Mouse (Mus musculus): ENCODE results near the gene Fgfr2. TPM values are rescaled to one million over a fixed set of nuclear protein-coding genes. Genes with fewer than 3 reads are reported as not detected.

Fgfr2 gene
- polyA plus RNA-seq, 1 experiment from 2014 or later, result 24.9 TPM

DNA sequence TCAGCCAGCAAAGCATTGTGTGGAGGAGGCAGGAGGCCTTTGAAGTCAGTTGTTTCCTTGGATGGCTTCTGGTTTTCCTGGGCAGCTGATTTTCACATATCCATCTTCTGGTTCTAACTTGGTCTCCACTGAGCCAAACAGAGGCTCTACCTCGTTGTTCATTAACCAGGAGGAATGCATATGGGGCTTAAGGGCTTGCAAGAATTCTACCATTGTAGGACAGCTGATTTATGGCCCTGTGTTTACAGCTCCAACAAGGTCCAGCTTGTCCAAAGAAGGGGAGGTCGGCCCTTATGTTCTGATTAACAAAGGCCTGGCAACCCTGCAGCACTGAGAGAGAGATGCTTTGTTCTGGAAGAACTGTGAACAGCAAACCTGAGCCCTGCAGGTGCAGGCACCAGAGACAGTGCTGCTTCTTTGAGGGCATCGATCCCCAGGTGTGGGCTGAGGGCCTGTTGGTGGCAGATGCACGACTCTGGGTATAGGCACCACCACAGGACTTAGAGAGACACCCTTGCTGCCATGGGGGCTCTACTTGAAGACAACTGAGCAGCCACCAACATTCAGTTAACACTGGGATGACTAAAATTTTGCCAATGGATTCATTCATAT lies 2787.6 kb downstream of the Fgfr2 start:
- 64% methylated on average over 4 of the region's 4 CpGs for WGBS (ENCODE audit: insufficient replicate concordance)
- Histone ChIP-seq H3K27me3 (ENCODE audit: control insufficient read depth, insufficient read depth, low read length) (no peaks in the 10 kb centered on the region), H3K9me3 (replicated peaks; ENCODE audit: control insufficient read depth, low read length) (no peaks in the 10 kb centered on the region), H3K4me2 (no peak overlapping the region), H3K4me3 (ENCODE audit: low read depth, low read length) (no peak overlapping the region), H3K36me3 (ENCODE audit: control insufficient read depth, insufficient read depth, low read length) (no peaks in the 10 kb centered on the region), H3K9ac (ENCODE audit: low read depth, low read length) (no peak overlapping the region), H3K4me1 (ENCODE audit: control insufficient read depth, insufficient read depth, low read length) (no peaks in the 10 kb centered on the region), H3K27ac (ENCODE audit: low read depth, low read length) (no peak overlapping the region)
- no peak for ATAC-seq (replicated peaks; ENCODE audit: insufficient number of reproducible peaks, low FRiP score, low TSS enrichment)

GRCm38 (mm10) chr7:130332515-130333220 lies 2790.5 kb downstream of the Fgfr2 start:
- no peak overlapping the region for H3K4me2 ChIP-seq
- H3K4me3 ChIP-seq (ENCODE audit: low read depth, low read length), result no peak overlapping the region
- H3K9me3 ChIP-seq (replicated peaks; ENCODE audit: control insufficient read depth, low read length), result no peaks in the 10 kb centered on the region
- WGBS (ENCODE audit: insufficient replicate concordance), result 82% methylated on average over 11 of the region's 11 CpGs
- no peaks in the 10 kb centered on the region for H3K4me1 ChIP-seq (ENCODE audit: control insufficient read depth, insufficient read depth, low read length)
- no peak for ATAC-seq (replicated peaks; ENCODE audit: insufficient number of reproducible peaks, low FRiP score, low TSS enrichment)
- peaks cover 13% of the 10 kb centered on the region for H3K27me3 ChIP-seq (ENCODE audit: control insufficient read depth, insufficient read depth, low read length)
- no peak overlapping the region for H3K9ac ChIP-seq (ENCODE audit: low read depth, low read length)
- H3K27ac ChIP-seq (ENCODE audit: low read depth, low read length), result no peak overlapping the region
- H3K36me3 ChIP-seq (ENCODE audit: control insufficient read depth, insufficient read depth, low read length), result no peaks in the 10 kb centered on the region

GRCm38 (mm10) chr7:130327603-130328365 lies 2795.4 kb downstream of the Fgfr2 start:
- WGBS (ENCODE audit: insufficient replicate concordance), result 16% methylated on average over 15 of the region's 15 CpGs
- no peak for ATAC-seq (replicated peaks; ENCODE audit: insufficient number of reproducible peaks, low FRiP score, low TSS enrichment)
- Histone ChIP-seq H3K36me3 (ENCODE audit: control insufficient read depth, insufficient read depth, low read length) (no peaks in the 10 kb centered on the region), H3K4me1 (ENCODE audit: control insufficient read depth, insufficient read depth, low read length) (no peaks in the 10 kb centered on the region), H3K4me2 (0 out of 2 replicates have a peak overlapping the region, but pooled peaks have one; percentile 3), H3K9me3 (replicated peaks; ENCODE audit: control insufficient read depth, low read length) (no peaks in the 10 kb centered on the region), H3K27ac (ENCODE audit: low read depth, low read length) (no peak overlapping the region), H3K4me3 (ENCODE audit: low read depth, low read length) (no peak overlapping the region), H3K27me3 (ENCODE audit: control insufficient read depth, insufficient read depth, low read length) (peaks cover 30% of the 10 kb centered on the region), H3K9ac (ENCODE audit: low read depth, low read length) (no peak overlapping the region)

DNA sequence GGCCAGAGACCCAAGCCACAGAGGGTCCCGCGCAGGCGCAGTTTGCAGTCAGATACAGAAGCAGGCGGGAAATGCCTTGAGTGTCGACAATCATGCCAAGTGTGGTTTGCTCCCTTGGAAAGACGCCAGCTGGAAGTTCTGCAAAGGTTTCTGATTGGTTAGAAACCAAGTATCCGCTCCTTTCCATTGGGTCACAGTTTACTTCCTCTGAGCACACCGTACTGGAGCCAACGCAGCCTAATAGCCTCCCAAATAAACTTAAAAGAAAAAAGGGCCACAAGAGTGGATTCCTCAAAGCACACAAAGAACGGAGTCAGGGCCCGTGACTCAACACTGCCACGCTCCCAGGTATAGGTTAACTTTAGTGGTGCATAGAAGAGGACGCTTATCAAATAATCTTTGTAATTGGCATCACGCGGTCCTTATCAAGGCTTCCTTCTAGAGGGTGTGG lies 2797.1 kb downstream of the Fgfr2 start:
- peaks cover 41% of the 10 kb centered on the region for H3K27me3 ChIP-seq (ENCODE audit: control insufficient read depth, insufficient read depth, low read length)
- no peaks in the 10 kb centered on the region for H3K4me1 ChIP-seq (ENCODE audit: control insufficient read depth, insufficient read depth, low read length)
- no peak overlapping the region for H3K27ac ChIP-seq (ENCODE audit: low read depth, low read length)
- no peak overlapping the region for H3K9ac ChIP-seq (ENCODE audit: low read depth, low read length)
- no peaks in the 10 kb centered on the region for H3K36me3 ChIP-seq (ENCODE audit: control insufficient read depth, insufficient read depth, low read length)
- no peak for ATAC-seq (replicated peaks; ENCODE audit: insufficient number of reproducible peaks, low FRiP score, low TSS enrichment)
- 64% methylated on average over 15 of the region's 15 CpGs for WGBS (ENCODE audit: insufficient replicate concordance)
- no peak overlapping the region for H3K4me3 ChIP-seq (ENCODE audit: low read depth, low read length)
- H3K4me2 ChIP-seq, result no peak overlapping the region
- H3K9me3 ChIP-seq (replicated peaks; ENCODE audit: control insufficient read depth, low read length), result no peaks in the 10 kb centered on the region

DNA sequence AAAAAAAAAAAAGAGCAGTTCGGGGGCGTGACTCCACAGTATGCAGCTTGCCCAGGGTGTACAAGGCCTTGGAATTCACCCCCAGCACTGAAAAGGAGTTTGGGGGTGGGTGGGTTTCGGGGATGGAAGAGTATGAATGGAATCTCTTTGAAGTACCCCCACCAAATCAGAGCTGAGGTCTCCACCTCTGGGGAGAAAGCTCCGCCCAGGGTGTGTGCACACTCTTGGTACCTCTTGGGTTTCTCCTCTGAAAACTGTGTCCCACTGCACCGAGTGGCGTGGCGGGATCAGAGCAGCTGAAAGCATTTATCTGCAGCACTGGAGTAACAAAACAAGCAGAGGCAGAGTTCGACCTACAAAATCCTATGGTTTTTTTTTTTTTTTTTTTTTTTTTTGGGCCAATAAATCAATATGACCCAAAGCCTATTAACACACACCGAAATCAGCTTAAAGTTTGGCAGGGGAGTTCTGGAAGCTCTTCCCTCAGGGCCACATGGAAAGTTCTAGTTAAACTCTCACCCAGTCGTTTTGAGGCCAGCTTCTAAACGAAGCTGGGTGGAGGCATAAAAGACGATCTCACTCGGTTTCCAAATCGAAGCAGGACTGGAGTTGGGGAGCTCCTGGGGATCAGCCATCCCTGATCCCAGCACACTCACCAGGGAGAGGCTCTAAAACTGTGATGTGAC lies 2798.3 kb downstream of the Fgfr2 start:
- Histone ChIP-seq H3K4me3 (ENCODE audit: low read depth, low read length) (no peak overlapping the region), H3K4me1 (ENCODE audit: control insufficient read depth, insufficient read depth, low read length) (peaks cover 6% of the 10 kb centered on the region), H3K36me3 (ENCODE audit: control insufficient read depth, insufficient read depth, low read length) (no peaks in the 10 kb centered on the region), H3K9ac (ENCODE audit: low read depth, low read length) (no peak overlapping the region), H3K9me3 (replicated peaks; ENCODE audit: control insufficient read depth, low read length) (no peaks in the 10 kb centered on the region), H3K4me2 (no peak overlapping the region), H3K27ac (ENCODE audit: low read depth, low read length) (no peak overlapping the region), H3K27me3 (ENCODE audit: control insufficient read depth, insufficient read depth, low read length) (peaks cover 41% of the 10 kb centered on the region)
- ATAC-seq (replicated peaks; ENCODE audit: insufficient number of reproducible peaks, low FRiP score, low TSS enrichment), result no peak
- 67% methylated on average over 14 of the region's 14 CpGs for WGBS (ENCODE audit: insufficient replicate concordance)

- no peak for ATAC-seq (replicated peaks; ENCODE audit: insufficient number of reproducible peaks, low FRiP score, low TSS enrichment)
- peaks cover 37% of the 10 kb centered on the region for H3K27me3 ChIP-seq (ENCODE audit: control insufficient read depth, insufficient read depth, low read length)
- WGBS (ENCODE audit: insufficient replicate concordance), result 81% methylated on average over 4 of the region's 4 CpGs
Measured at GRCm38 (mm10) chr7:130323766-130324165, 2799.4 kb downstream of the Fgfr2 start.

DNA sequence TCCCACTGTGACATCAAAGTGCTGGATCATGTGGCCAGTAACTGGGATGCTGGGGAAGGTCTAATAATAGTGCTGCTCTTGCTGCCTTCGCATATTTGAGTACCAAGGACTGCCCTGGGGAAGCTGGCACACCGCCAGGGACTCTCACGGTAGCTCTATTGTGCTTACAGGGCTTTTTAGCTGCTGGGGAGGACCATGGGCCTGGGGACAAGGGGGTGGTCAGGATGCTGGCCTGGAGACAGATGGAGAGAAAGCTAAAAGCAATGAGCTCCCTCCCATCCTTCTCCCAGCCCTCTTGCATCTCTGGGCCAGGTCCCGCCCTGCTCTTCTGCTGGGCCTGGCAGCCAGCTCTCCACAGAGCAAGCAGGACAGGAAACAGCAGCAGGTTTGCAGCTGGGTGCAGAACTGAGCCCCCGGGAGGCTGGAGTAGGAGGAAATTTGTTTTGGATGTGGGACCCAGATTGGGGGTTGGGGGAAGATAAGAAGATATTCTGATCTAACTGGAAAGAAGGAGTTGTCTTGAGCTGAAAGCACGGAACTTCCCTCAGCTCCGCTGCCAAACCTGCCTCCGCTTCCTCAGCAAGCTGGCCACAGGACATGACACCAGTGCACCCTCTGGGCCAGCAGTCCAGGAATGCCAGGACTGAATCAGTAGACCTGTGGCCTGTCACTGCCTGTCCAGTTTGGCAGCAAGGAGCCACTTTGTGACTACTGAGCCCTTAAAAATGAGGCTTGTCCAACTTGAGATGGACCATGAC lies 2803.2 kb downstream of the Fgfr2 start:
- H3K36me3 ChIP-seq (ENCODE audit: control insufficient read depth, insufficient read depth, low read length), result no peaks in the 10 kb centered on the region
- H3K4me1 ChIP-seq (ENCODE audit: control insufficient read depth, insufficient read depth, low read length), result peaks cover 14% of the 10 kb centered on the region
- peak; percentile 63; the same call in 1 of the 2 replicates for ATAC-seq (replicated peaks; ENCODE audit: insufficient number of reproducible peaks, low FRiP score, low TSS enrichment)
- H3K4me3 ChIP-seq (ENCODE audit: low read depth, low read length), result no peak overlapping the region
- H3K9me3 ChIP-seq (replicated peaks; ENCODE audit: control insufficient read depth, low read length), result no peaks in the 10 kb centered on the region
- H3K9ac ChIP-seq (ENCODE audit: low read depth, low read length), result 0 out of 2 replicates have a peak overlapping the region, but pooled peaks have one; percentile 22
- peak overlapping the region; percentile 27 for H3K4me2 ChIP-seq
- peak overlapping the region; percentile 57; the same call in 1 of the 2 replicates for H3K27ac ChIP-seq (ENCODE audit: low read depth, low read length)
- WGBS (ENCODE audit: insufficient replicate concordance), result 23% methylated on average over 8 of the region's 8 CpGs
- peaks cover 21% of the 10 kb centered on the region; the same call in 1 of the 2 replicates for H3K27me3 ChIP-seq (ENCODE audit: control insufficient read depth, insufficient read depth, low read length)

More at GRCm38 (mm10) chr7:130323766-130324165, 2799.4 kb downstream of the Fgfr2 start:
- Histone ChIP-seq H3K4me3 (ENCODE audit: low read depth, low read length) (no peak overlapping the region), H3K9me3 (replicated peaks; ENCODE audit: control insufficient read depth, low read length) (no peaks in the 10 kb centered on the region), H3K9ac (ENCODE audit: low read depth, low read length) (no peak overlapping the region), H3K4me2 (no peak overlapping the region), H3K36me3 (ENCODE audit: control insufficient read depth, insufficient read depth, low read length) (no peaks in the 10 kb centered on the region), H3K27ac (ENCODE audit: low read depth, low read length) (no peak overlapping the region), H3K4me1 (ENCODE audit: control insufficient read depth, insufficient read depth, low read length) (peaks cover 7% of the 10 kb centered on the region)

Data from heart, embryonic 11.5 days (tissue).